Mouse (Mus musculus) MEL (cell line): ENCODE results near the gene Srarp. TPM values are rescaled to one million over a fixed set of nuclear protein-coding genes. Genes with fewer than 3 reads are reported as not detected.

Source experiments
- DNase-seq: peaks from one replicate; pipeline ENCODE4 v3.0.0; 2011; ENCODE audit warnings: low read depth, low spot score
- H3K27ac ChIP-seq: 2 replicates; pipeline ENCODE4 v1.5.1; 2012; ENCODE audit warnings: low read depth, mild to moderate bottlenecking, control low read depth, low read length, moderate library complexity; ENCODE audit not compliant: control insufficient read depth
- H3K27me3 ChIP-seq, 2 experiments: fragments of 150-350 bp in 1 of 2; sonication (generic) in 1 of 2; 2 replicates each; pipeline ENCODE4 v1.6.1; 2012; ENCODE audit warnings: low read length in 2 of 2, mild to moderate bottlenecking in 2 of 2, improper control_type of control experiment in 1 of 2, moderate library complexity in 1 of 2; ENCODE audit not compliant: insufficient read depth in 2 of 2, control insufficient read depth in 1 of 2
- H3K36me3 ChIP-seq, 2 experiments: 2 replicates each; pipeline ENCODE4 v1.6.1; 2012 to 2014; ENCODE audit warnings: low read length in 2 of 2, improper control_type of control experiment in 1 of 2, inconsistent platforms in 1 of 2, mild to moderate bottlenecking in 1 of 2; ENCODE audit not compliant: insufficient read depth in 2 of 2, control insufficient read depth in 1 of 2
- H3K4me1 ChIP-seq, 2 experiments: fragments of 150-350 bp in 1 of 2; sonication (generic) in 1 of 2; 2 replicates each; pipeline ENCODE4 v1.6.1; 2012; ENCODE audit warnings: low read length in 2 of 2, improper control_type of control experiment in 1 of 2, mild to moderate bottlenecking in 1 of 2; ENCODE audit not compliant: insufficient read depth in 2 of 2, control insufficient read depth in 1 of 2
- H3K4me3 ChIP-seq, 2 experiments: fragments of 150-350 bp in 1 of 2; sonication (generic) in 1 of 2; 2 replicates each; pipeline ENCODE4 v1.5.1; 2012; ENCODE audit warnings: low read depth in 2 of 2, low read length in 2 of 2, mild to moderate bottlenecking in 2 of 2, moderate library complexity in 2 of 2, control low read depth in 1 of 2, improper control_type of control experiment in 1 of 2; ENCODE audit not compliant: control insufficient read depth in 1 of 2, insufficient read depth in 1 of 2
- H3K79me2 ChIP-seq: 2 replicates; pipeline ENCODE4 v1.6.1; 2012; ENCODE audit warnings: mild to moderate bottlenecking, low read length, moderate library complexity; ENCODE audit not compliant: control insufficient read depth, poor library complexity, insufficient read depth
- H3K9ac ChIP-seq: 2 replicates; pipeline ENCODE4 v1.6.1; 2012; ENCODE audit warnings: low read depth, mild to moderate bottlenecking, control low read depth, low read length, moderate library complexity; ENCODE audit not compliant: control insufficient read depth, poor library complexity, severe bottlenecking
- H3K9me3 ChIP-seq: fragments of 150-350 bp; sonication (generic); replicated peaks from 2 replicates; pipeline ENCODE4 v1.6.1; 2012; ENCODE audit warnings: mild to moderate bottlenecking, low read length, improper control_type of control experiment, moderate library complexity; ENCODE audit not compliant: insufficient read depth
- CHD1 ChIP-seq: IDR thresholded peaks from 2 replicates; pipeline ENCODE4 v1.6.1; 2012; ENCODE audit warnings: low read depth, mild to moderate bottlenecking, inconsistent platforms, low read length, improper control_type of control experiment
- CHD2 ChIP-seq: IDR thresholded peaks from 2 replicates; pipeline ENCODE4 v1.6.1; 2011; ENCODE audit warnings: low read length, improper control_type of control experiment
- CTCF ChIP-seq, 3 experiments: IDR thresholded peaks in 2 of 3; conservative IDR thresholded peaks in 1 of 3; 2 replicates each; pipeline ENCODE4 v1.5.1; 2011 to 2012; ENCODE audit warnings: low read length in 3 of 3, low read depth in 2 of 3, mild to moderate bottlenecking in 2 of 3, improper control_type of control experiment in 1 of 3, inconsistent platforms in 1 of 3, mixed read lengths in 1 of 3, moderate library complexity in 1 of 3; ENCODE audit not compliant: control insufficient read depth in 1 of 3, insufficient read depth in 1 of 3, poor library complexity in 1 of 3, severe bottlenecking in 1 of 3
- ETS1 ChIP-seq: IDR thresholded peaks from 2 replicates; pipeline ENCODE4 v1.6.1; 2012; ENCODE audit warnings: low read depth, mild to moderate bottlenecking, inconsistent platforms, low read length, improper control_type of control experiment, moderate library complexity
- HCFC1 ChIP-seq: IDR thresholded peaks from 2 replicates; pipeline ENCODE4 v1.6.1; 2012; ENCODE audit warnings: low read depth, mild to moderate bottlenecking, inconsistent platforms, low read length, improper control_type of control experiment, moderate library complexity
- JUND ChIP-seq: IDR thresholded peaks from 2 replicates; pipeline ENCODE4 v1.6.1; 2011; ENCODE audit warnings: low read depth, mild to moderate bottlenecking, improper control_type of control experiment, low read length
- KAT2A ChIP-seq: conservative IDR thresholded peaks from 2 replicates; pipeline ENCODE4 v1.6.1; 2012; ENCODE audit warnings: low read depth, low read length, improper control_type of control experiment, inconsistent platforms
- MAX ChIP-seq: IDR thresholded peaks from 2 replicates; pipeline ENCODE4 v1.6.1; 2011; ENCODE audit warnings: low read length, improper control_type of control experiment
- MAZ ChIP-seq: IDR thresholded peaks from 2 replicates; pipeline ENCODE4 v1.6.1; 2012; ENCODE audit warnings: low read depth, mild to moderate bottlenecking, inconsistent platforms, low read length, improper control_type of control experiment
- MYB ChIP-seq: IDR thresholded peaks from 2 replicates; pipeline ENCODE4 v1.6.1; 2011; ENCODE audit warnings: mild to moderate bottlenecking, low read depth, low read length, improper control_type of control experiment
- POLR2AphosphoS2 ChIP-seq: IDR thresholded peaks from 2 replicates; pipeline ENCODE4 v1.6.1; 2011; ENCODE audit warnings: low read length, improper control_type of control experiment
- RAD21 ChIP-seq: IDR thresholded peaks from 2 replicates; pipeline ENCODE4 v1.6.1; 2011; ENCODE audit warnings: mild to moderate bottlenecking, low read depth, low read length, improper control_type of control experiment
- RCOR1 ChIP-seq: IDR thresholded peaks from 2 replicates; pipeline ENCODE4 v1.6.1; 2012; ENCODE audit warnings: low read depth, mild to moderate bottlenecking, inconsistent platforms, low read length, improper control_type of control experiment
- TAL1 ChIP-seq: IDR thresholded peaks from 2 replicates; pipeline ENCODE4 v1.6.1; 2012; ENCODE audit warnings: mild to moderate bottlenecking, inconsistent platforms, low read length, moderate library complexity, mixed read lengths
- ZC3H11A ChIP-seq: IDR thresholded peaks from 2 replicates; pipeline ENCODE4 v1.6.1; 2012; ENCODE audit warnings: low read depth, mild to moderate bottlenecking, inconsistent platforms, low read length, improper control_type of control experiment
- ZKSCAN1 ChIP-seq: IDR thresholded peaks from 2 replicates; pipeline ENCODE4 v1.6.1; 2012; ENCODE audit warnings: low read depth, mild to moderate bottlenecking, inconsistent platforms, low read length, improper control_type of control experiment, moderate library complexity
- ZNF384 ChIP-seq: IDR thresholded peaks from 2 replicates; pipeline ENCODE4 v1.6.1; 2012; ENCODE audit warnings: low read depth, mild to moderate bottlenecking, inconsistent platforms, low read length, improper control_type of control experiment
- polyA plus RNA-seq, 2 experiments: library from polyadenylated mRNA; stranded (reverse) in 1 of 2; unstranded in 1 of 2; fragments of >175 nt in 1 of 2; fragments of >200 nt in 1 of 2; gene quantifications; 2 replicates each; pipeline versions ENCODE4 v1.2.1 to v1.2.4; 2012; ENCODE audit warnings: low replicate concordance in 2 of 2, low read depth in 1 of 2; ENCODE audit not compliant: insufficient read length in 2 of 2, insufficient read depth in 1 of 2, missing spikeins in 1 of 2
- total RNA-seq: library from RNA; depleted of rRNA; stranded (reverse); fragments of 300-350 nt; gene quantifications from 2 replicates; pipeline ENCODE4 v1.2.3, GENCODE M21; 2012

The Srarp gene
- total and polyA plus RNA-seq, 3 experiments: not detected

DNA sequence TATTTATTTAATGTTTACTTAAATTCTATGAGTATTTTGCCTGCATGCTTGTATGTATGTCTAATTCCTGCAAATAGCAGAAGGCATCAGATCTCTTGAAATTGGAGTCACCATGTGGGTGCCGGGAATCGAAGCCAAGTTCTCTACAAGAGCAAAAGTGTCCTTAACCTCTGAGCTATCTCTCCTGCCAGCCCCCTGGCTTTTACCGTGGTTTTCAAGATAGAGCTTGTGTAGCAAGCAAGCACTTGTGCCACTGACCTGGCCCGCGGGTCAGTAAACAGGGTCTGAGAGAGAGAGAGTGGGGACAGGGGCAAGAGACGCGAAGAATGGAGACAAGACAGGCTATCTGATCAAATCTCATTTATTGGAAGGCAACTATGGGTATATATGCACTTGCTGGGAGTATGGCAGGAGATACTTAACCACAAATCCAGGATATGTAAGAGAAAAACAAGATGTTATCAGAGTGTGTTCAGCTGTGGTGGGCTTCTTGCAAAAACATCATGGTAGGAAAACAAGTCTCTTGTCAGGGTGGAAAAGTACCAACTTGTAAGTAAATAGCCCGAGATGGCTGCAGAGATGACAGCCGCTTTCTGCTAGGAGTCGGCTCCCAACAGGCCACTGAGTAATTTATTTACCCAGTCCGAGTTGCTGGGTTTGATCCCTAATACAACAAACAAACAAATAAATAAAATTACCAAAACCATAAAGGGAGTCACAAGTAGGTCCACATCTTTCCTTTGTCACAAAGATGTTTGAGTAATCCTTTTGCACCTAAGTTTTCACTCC, 7.9 kb upstream of the Srarp start:
- Histone ChIP-seq H3K4me1 (peaks cover 0 to 13% of the 10 kb centered on the region in 2 experiments; a peak in 2 of 4 replicates), H3K79me2 (peaks cover 12% of the 10 kb centered on the region), H3K36me3 (peaks cover 2 to 6% of the 10 kb centered on the region in 2 experiments; a peak in 1 of 4 replicates), H3K27ac (peak overlapping the region; percentile 38), H3K27me3 (no peaks in the 10 kb centered on the region), H3K4me3 (peak overlapping the region; percentile 78 to 81), H3K9ac (peak overlapping the region; percentile 72), H3K9me3 (no peaks in the 10 kb centered on the region)
- peak; percentile 51 for DNase-seq
- TF ChIP-seq HCFC1 (no peak), MAX (peak; percentile 38; the same call in 1 of the 2 replicates), RCOR1 (no peak), ETS1 (no peak), TAL1 (peak; percentile 17; the same call in 1 of the 2 replicates), RAD21 (no peak), KAT2A (no peak), CHD1 (no peak)

DNA sequence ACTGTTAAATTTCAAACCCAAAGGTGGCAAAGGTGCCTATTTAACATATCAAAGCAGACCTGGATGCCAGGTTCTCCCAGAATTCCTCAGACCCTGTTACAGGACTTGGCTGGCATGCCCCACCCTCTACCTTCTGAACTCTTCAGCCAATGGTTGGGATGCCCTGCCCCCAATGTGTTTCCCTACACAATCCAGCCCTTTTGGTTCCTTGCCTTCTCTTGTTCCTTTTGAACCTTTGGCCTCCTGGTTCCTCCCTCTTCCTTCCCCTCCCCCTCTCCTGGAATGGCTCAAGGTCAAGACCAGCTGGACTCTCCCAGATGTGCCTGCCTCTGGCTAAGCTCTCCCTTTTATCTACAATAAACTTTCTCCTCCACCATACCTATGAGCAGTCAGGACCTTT, 5.0 kb upstream of the Srarp start:
- Histone ChIP-seq H3K36me3 (peaks cover 0 to 6% of the 10 kb centered on the region in 2 experiments; a peak in 1 of 4 replicates), H3K9ac (no peak overlapping the region), H3K27me3 (no peaks in the 10 kb centered on the region), H3K4me1 (peaks cover 0 to 11% of the 10 kb centered on the region in 2 experiments; a peak in 2 of 4 replicates), H3K79me2 (peaks cover 9% of the 10 kb centered on the region), H3K27ac (no peak overlapping the region), H3K9me3 (no peaks in the 10 kb centered on the region), H3K4me3 (no peak overlapping the region)
- TF ChIP-seq MYB (no peak), CTCF (IDR thresholded peaks at IDR 0.05 in 2 of 3, conservative IDR thresholded peaks at IDR 0.05 in 1 of 3; ENCODE audit: control insufficient read depth in 1 of 3, insufficient read depth in 1 of 3, low read depth in 2 of 3, low read length in 3 of 3, poor library complexity in 1 of 3, severe bottlenecking in 1 of 3) (no peak), ZNF384 (no peak), CHD2 (no peak), MAZ (no peak), POLR2AphosphoS2 (no peak), JUND (no peak), ZKSCAN1 (no peak), RAD21 (no peak), RCOR1 (no peak), ZC3H11A (no peak)
- no peak for DNase-seq
